Mouse (Mus musculus): ENCODE results near the gene Yod1. TPM values are rescaled to one million over a fixed set of nuclear protein-coding genes. Genes with fewer than 3 reads are reported as not detected.

Gene Yod1
- total RNA-seq, 2 experiments from 2014 or later: 8.4 to 10.7 TPM

DNA sequence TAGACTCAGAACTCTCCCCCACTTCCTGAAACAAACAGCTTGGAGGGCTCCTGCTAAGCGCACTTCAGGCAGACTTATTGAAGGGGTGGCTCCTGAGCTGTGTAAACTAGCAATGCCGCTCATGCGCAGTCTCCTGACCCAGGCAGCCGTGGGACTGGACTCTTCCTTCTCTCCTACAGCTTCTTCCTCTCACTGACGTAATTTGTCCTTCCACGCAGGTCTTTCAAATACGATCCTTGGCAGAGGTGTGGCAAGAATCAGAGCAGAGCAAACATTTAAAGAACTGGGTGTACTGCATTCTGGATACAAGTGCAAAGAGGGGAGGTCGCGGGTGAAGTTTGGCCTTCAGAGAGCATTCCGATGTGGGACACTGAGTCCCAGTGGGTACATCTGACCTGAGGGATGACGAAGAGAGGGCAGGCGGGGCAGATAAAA, 46.9 kb downstream of the Yod1 start:
- ATAC-seq (ENCODE audit: poor library complexity, severe bottlenecking): no peak

DNA sequence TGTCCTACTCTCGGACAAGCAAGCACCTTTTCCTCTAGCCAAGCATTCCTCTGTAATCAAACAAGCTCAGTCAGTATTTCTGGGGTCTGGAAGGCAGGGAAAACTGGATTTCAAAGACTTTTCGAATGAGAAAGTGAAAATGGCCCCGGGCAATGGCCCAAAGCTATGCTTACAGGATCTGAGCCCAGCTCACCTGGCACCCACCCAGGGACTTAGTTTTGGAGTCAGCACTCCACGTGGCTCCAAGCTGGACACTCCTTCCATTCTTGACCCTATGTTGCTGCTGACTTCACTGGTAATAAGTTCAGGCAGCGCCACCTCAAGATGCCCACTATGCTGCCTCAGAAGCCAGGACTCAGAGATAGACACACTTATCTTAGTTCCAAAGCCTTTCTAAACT, 49.9 kb downstream of the Yod1 start:
- ATAC-seq (ENCODE audit: poor library complexity, severe bottlenecking): no peak

DNA sequence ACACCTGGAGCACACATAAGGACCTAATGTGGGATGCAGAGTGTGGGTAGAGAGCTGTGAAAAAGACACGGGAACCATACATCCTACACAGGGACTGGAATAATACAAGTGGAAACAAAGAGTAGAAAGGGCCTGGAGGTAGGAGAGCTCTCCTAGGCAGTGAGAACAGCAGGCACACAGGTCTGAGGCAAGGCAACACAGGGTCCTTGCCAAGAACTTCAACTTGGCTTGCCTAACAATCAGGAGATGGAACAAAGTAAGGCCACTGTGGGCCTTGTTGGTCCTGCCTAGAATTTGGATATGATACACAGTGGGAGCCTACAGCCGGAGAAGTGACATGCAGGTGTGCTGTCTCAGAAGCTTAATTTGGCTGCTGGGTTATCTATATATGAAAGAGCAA, 52.8 kb downstream of the Yod1 start:
- no peak for ATAC-seq (ENCODE audit: poor library complexity, severe bottlenecking)

DNA sequence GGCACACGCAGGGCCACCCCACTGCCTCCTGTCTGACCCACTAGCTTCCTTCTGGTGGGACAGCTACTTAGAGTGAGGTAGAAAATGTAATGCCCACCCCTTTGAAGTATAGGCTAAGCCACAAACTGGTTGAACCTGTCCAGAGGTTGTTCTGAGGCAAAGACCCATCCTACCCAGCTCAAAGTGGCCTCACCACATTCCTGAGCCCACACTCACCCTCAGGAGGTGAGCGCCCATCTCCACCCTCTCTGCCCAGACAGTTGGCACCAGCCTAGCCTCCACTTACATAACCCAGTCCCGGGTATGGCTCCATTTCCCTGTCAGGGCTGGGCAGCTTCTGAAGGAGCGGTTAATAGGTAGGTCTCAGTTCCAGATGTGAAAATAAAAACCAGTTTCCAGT, 53.4 kb downstream of the Yod1 start:
- ATAC-seq (ENCODE audit: poor library complexity, severe bottlenecking): no peak

DNA sequence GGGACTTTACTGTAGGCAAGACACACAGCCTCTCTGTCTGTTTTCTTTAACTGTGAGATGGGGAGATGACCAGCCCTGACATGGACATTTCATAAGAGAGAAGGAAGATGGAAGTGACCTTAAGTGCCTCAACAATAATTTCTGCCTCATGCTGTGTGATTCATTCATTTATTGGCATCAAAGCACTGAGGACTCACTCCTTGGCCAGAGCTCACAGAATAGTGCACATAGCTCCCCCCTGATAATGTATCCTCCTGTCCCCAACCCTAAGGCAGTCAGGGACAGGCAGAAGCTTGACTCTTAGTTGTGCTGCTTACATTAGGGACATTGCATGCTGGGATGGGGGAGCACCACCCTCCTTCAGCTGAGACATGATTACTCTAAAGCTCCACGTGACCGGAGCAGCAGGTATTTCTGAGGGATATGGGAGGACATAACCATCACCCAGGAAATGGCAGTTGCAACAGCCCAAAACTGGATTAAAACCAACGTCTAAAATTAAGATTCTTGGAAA, 53.9 kb downstream of the Yod1 start:
- no peak for ATAC-seq (ENCODE audit: poor library complexity, severe bottlenecking)

Other genes starting within 250 kb of the Yod1 start
- not detected in 2 replicates for gene Zp3r, start 87.7 kb upstream of the Yod1 start, total RNA-seq (2015)
- gene Zp3r, start 87.7 kb upstream of the Yod1 start, total RNA-seq (2017): not detected in 2 replicates
- gene C4bp, start 55.7 kb upstream of the Yod1 start, total RNA-seq (2015): not detected in 2 replicates
- gene C4bp, start 55.7 kb upstream of the Yod1 start, total RNA-seq (2017): not detected in 2 replicates
- gene Gm29427, start 1.5 kb upstream of the Yod1 start, total RNA-seq (2015): 0.11 TPM in 1 of 2 replicates, not detected in the other
- not detected in 2 replicates for gene Gm29427, start 1.5 kb upstream of the Yod1 start, total RNA-seq (2017)
- gene Pfkfb2, start 11.9 kb downstream of the Yod1 start, total RNA-seq (2015): 2.8 and 4.4 TPM in 2 replicates
- gene Pfkfb2, start 11.9 kb downstream of the Yod1 start, total RNA-seq (2017): 7.2 and 8.0 TPM in 2 replicates
- gene AA986860, start 14.6 kb downstream of the Yod1 start, total RNA-seq (2015): 0.54 and 0.87 TPM in 2 replicates
- gene AA986860, start 14.6 kb downstream of the Yod1 start, total RNA-seq (2017): 0.11 and 0.33 TPM in 2 replicates
- not detected in 2 replicates for gene Fcamr, start 83.6 kb downstream of the Yod1 start, total RNA-seq (2015)
- gene Fcamr, start 83.6 kb downstream of the Yod1 start, total RNA-seq (2017): not detected in 2 replicates
- not detected in 2 replicates for gene Pigr, start 109.4 kb downstream of the Yod1 start, total RNA-seq (2015)
- not detected in 2 replicates for gene Pigr, start 109.4 kb downstream of the Yod1 start, total RNA-seq (2017)
- gene Fcmr, start 148.3 kb downstream of the Yod1 start, total RNA-seq (2015): 1.1 TPM in 1 of 2 replicates, not detected in the other
- not detected in 2 replicates for gene Fcmr, start 148.3 kb downstream of the Yod1 start, total RNA-seq (2017)
- gene Il24, start 170.1 kb downstream of the Yod1 start, total RNA-seq (2015): not detected in 2 replicates
- not detected in 2 replicates for gene Il24, start 170.1 kb downstream of the Yod1 start, total RNA-seq (2017)
- gene Il20, start 194.1 kb downstream of the Yod1 start, total RNA-seq (2015): not detected in 2 replicates
- gene Il20, start 194.1 kb downstream of the Yod1 start, total RNA-seq (2017): not detected in 2 replicates
- gene Il19, start 222.8 kb downstream of the Yod1 start, total RNA-seq (2015): not detected in 2 replicates
- not detected in 2 replicates for gene Il19, start 222.8 kb downstream of the Yod1 start, total RNA-seq (2017)

All from megakaryocyte, adult 5-6 weeks (primary cell).